Mouse (Mus musculus) stomach, postnatal 0 days (tissue): ENCODE results near the gene Rpl10-ps3. TPM values are rescaled to one million over a fixed set of nuclear protein-coding genes. Genes with fewer than 3 reads are reported as not detected.
A peak's percentile ranks its signal among the peaks of the same experiment; 100 is the strongest.

ENCODE experiments used
- ATAC-seq: fragments of 200-750 bp; cut with Nextera tagmentation; 2 replicates; pipeline ENCODE4 v1.8.0; 2017; ENCODE audit not compliant: low FRiP score, low TSS enrichment
- DNase-seq: peaks from one replicate; pipeline ENCODE4 v3.0.0-alpha.2; 2016; ENCODE audit warnings: low spot score
- H3K27ac ChIP-seq: fragments of 300-500 bp; sonication (generic); replicated peaks from 2 replicates; pipeline ENCODE4 v1.5.1; 2014; ENCODE audit warnings: mild to moderate bottlenecking, control low read depth
- H3K27me3 ChIP-seq: fragments of 300-500 bp; sonication (generic); 2 replicates; pipeline ENCODE4 v1.6.1; 2014; ENCODE audit warnings: low read length; ENCODE audit not compliant: control insufficient read depth, insufficient read depth
- H3K36me3 ChIP-seq: fragments of 300-500 bp; sonication (generic); 2 replicates; pipeline ENCODE4 v1.6.1; 2014; ENCODE audit warnings: low read length, mixed read lengths; ENCODE audit not compliant: control insufficient read depth, insufficient read depth
- H3K4me1 ChIP-seq: fragments of 300-500 bp; sonication (generic); replicated peaks from 2 replicates; pipeline ENCODE4 v1.6.1; 2014; ENCODE audit warnings: antibody characterized with exemption; ENCODE audit not compliant: control insufficient read depth, insufficient read depth
- H3K4me2 ChIP-seq: fragments of 300-500 bp; sonication (generic); replicated peaks from 2 replicates; pipeline ENCODE4 v1.6.1; 2014; ENCODE audit warnings: low read depth, mild to moderate bottlenecking, control low read depth, moderate library complexity
- H3K4me3 ChIP-seq: fragments of 300-500 bp; sonication (generic); 2 replicates; pipeline ENCODE4 v1.5.1; 2014; ENCODE audit warnings: low read depth, low read length, control low read depth
- H3K9ac ChIP-seq: fragments of 300-500 bp; sonication (generic); 2 replicates; pipeline ENCODE4 v1.6.1; 2014; ENCODE audit warnings: mild to moderate bottlenecking, low read length, control low read depth, mixed read lengths
- H3K9me3 ChIP-seq: fragments of 300-500 bp; sonication (generic); 2 replicates; pipeline ENCODE4 v1.6.1; 2016; ENCODE audit warnings: low read length; ENCODE audit not compliant: control insufficient read depth
- CTCF ChIP-seq: IDR thresholded peaks from 2 replicates; pipeline ENCODE4 v1.5.1; 2016; ENCODE audit warnings: antibody characterized with exemption, low read depth, mild to moderate bottlenecking, moderate library complexity
- EP300 ChIP-seq: optimal IDR thresholded peaks from 2 replicates; pipeline ENCODE3; 2016; ENCODE audit warnings: antibody characterized with exemption
- WGBS: fragments of 180-500 bp; shearing (Covaris S2); extraction: QIAGEN DNeasy Blood & Tissue Kit; methylation state at CpG from one replicate; pipeline ENCODE4 v1.1.7; 2014; 5-methylcytosine and 5-hydroxymethylcytosine counted together
- polyA plus RNA-seq: library from polyadenylated mRNA; unstranded; fragments of >200 nt; fragmentation: Nextera tagmentation; extraction: Ambion mirVana; gene quantifications from 2 replicates; pipeline ENCODE4 v1.2.1, GENCODE M21; 2015

The Rpl10-ps3 gene
- polyA plus RNA-seq, 1 experiment from 2014 or later = 215 TPM

- Histone ChIP-seq H3K4me3 (no peak overlapping the region), H3K4me2 (no peak overlapping the region), H3K27ac (0 out of 2 replicates have a peak overlapping the region, but pooled peaks have one; percentile 18), H3K36me3 (no peaks in the 10 kb centered on the region), H3K9me3 (no peaks in the 10 kb centered on the region), H3K9ac (no peak overlapping the region), H3K4me1 (peaks cover 3% of the 10 kb centered on the region; the same call in 1 of the 2 replicates), H3K27me3 (no peaks in the 10 kb centered on the region)
- peak; percentile 37; the same call in 1 of the 2 replicates for TF ChIP-seq CTCF
- no peak for TF ChIP-seq EP300
- DNase-seq (no peak), ATAC-seq (no peak)
- WGBS = 56% methylated on average over 2 of the region's 2 CpGs
These were observed 39.7 kb downstream of the Rpl10-ps3 start for GRCm38 (mm10) chr9:50305046-50305445.

GRCm38 (mm10) chr9:50304004-50304403, 40.8 kb downstream of the Rpl10-ps3 start:
- ATAC-seq = no peak
- peak; percentile 19 for DNase-seq

GRCm38 (mm10) chr9:50301722-50302121, 43.0 kb downstream of the Rpl10-ps3 start:
- Histone ChIP-seq H3K36me3 (no peaks in the 10 kb centered on the region), H3K9ac (no peak overlapping the region), H3K27me3 (no peaks in the 10 kb centered on the region), H3K4me1 (peaks cover 3% of the 10 kb centered on the region; the same call in 1 of the 2 replicates), H3K27ac (no peak overlapping the region), H3K9me3 (no peaks in the 10 kb centered on the region), H3K4me2 (no peak overlapping the region), H3K4me3 (no peak overlapping the region)
- DNase-seq (no peak), ATAC-seq (no peak)
- TF ChIP-seq CTCF (no peak), EP300 (no peak)

More at GRCm38 (mm10) chr9:50304004-50304403, 40.8 kb downstream of the Rpl10-ps3 start:
- WGBS = 34% methylated on average over 4 of the region's 4 CpGs
- Histone ChIP-seq H3K4me2 (no peak overlapping the region), H3K27ac (peak overlapping the region; percentile 35; the same call in 1 of the 2 replicates), H3K36me3 (no peaks in the 10 kb centered on the region), H3K9me3 (no peaks in the 10 kb centered on the region), H3K27me3 (no peaks in the 10 kb centered on the region), H3K4me1 (peaks cover 3% of the 10 kb centered on the region; the same call in 1 of the 2 replicates), H3K4me3 (no peak overlapping the region), H3K9ac (no peak overlapping the region)
- TF ChIP-seq CTCF (no peak), EP300 (no peak)

- WGBS = 49% methylated on average over 2 of the region's 2 CpGs
These were observed 46.4 kb downstream of the Rpl10-ps3 start for GRCm38 (mm10) chr9:50298389-50298788.

More at GRCm38 (mm10) chr9:50298389-50298788, 46.4 kb downstream of the Rpl10-ps3 start:
- ATAC-seq = no peak
- Histone ChIP-seq H3K4me2 (no peak overlapping the region), H3K27me3 (no peaks in the 10 kb centered on the region), H3K4me1 (0 out of 2 replicates have a peak, but pooled peaks cover under 1% of the 10 kb centered on the region), H3K9me3 (no peaks in the 10 kb centered on the region), H3K4me3 (no peak overlapping the region), H3K9ac (no peak overlapping the region), H3K36me3 (no peaks in the 10 kb centered on the region), H3K27ac (no peak overlapping the region)
- TF ChIP-seq CTCF (no peak), EP300 (no peak)
- DNase-seq = no peak

Other genes with a start within 250 kb of the Rpl10-ps3 start
- gene Plet1, start 149.6 kb upstream of the Rpl10-ps3 start, polyA plus RNA-seq = 76.4 and 79.7 TPM in 2 replicates
- 83.8 and 87.0 TPM in 2 replicates for gene Pts, start 183.8 kb upstream of the Rpl10-ps3 start, polyA plus RNA-seq
- 290 and 317 TPM in 2 replicates for gene Il18, start 209.9 kb upstream of the Rpl10-ps3 start, polyA plus RNA-seq
- 4.7 and 5.3 TPM in 2 replicates for gene Bco2, start 210.2 kb upstream of the Rpl10-ps3 start, polyA plus RNA-seq
- not detected in 2 replicates for gene Tex12, start 216.4 kb upstream of the Rpl10-ps3 start, polyA plus RNA-seq